Mouse (Mus musculus): ENCODE results near the gene Il11. TPM values are rescaled to one million over a fixed set of nuclear protein-coding genes. Genes with fewer than 3 reads are reported as not detected.
"Not testable (repeated sequence)": the region's sequence is repeated elsewhere in the genome, so short reads cannot be mapped to it uniquely, and the experiment has no call there.

Il11 gene
- polyA plus RNA-seq, 1 experiment from 2014 or later, result not detected

GRCm38 (mm10) chr7:4793248-4793647 is 10.6 kb upstream of the Il11 start:
- not testable (repeated sequence) for H3K9me3 ChIP-seq (replicated peaks; ENCODE audit: control insufficient read depth, low read length); H3K27me3 ChIP-seq (ENCODE audit: control insufficient read depth, insufficient read depth, low read length); H3K4me1 ChIP-seq (ENCODE audit: control insufficient read depth, insufficient read depth, low read length)
- H3K4me2 ChIP-seq, result peak overlapping the region; percentile 93
- peak overlapping the region; percentile 99 for H3K9ac ChIP-seq (ENCODE audit: low read depth, low read length)
- under 1% methylated on average over 31 of the region's 31 CpGs for WGBS (ENCODE audit: insufficient replicate concordance)
- 0 out of 2 replicates have a peak, but pooled peaks have one; percentile 12 for ATAC-seq (replicated peaks; ENCODE audit: insufficient number of reproducible peaks, low FRiP score, low TSS enrichment)
- peaks cover 14% of the 10 kb centered on the region for H3K36me3 ChIP-seq (ENCODE audit: control insufficient read depth, insufficient read depth, low read length)
- H3K4me3 ChIP-seq (ENCODE audit: low read depth, low read length), result peak overlapping the region; percentile 96
- peak overlapping the region; percentile 95 for H3K27ac ChIP-seq (ENCODE audit: low read depth, low read length)

GRCm38 (mm10) chr7:4792278-4793212 is 9.9 kb upstream of the Il11 start, which contains the start of gene Rpl28:
Rpl28 (plus strand) TSS chr7:4792874.
- H3K9me3 ChIP-seq (replicated peaks; ENCODE audit: control insufficient read depth, low read length), result no peaks in the 10 kb centered on the region
- peaks cover 6% of the 10 kb centered on the region for H3K4me1 ChIP-seq (ENCODE audit: control insufficient read depth, insufficient read depth, low read length)
- H3K9ac ChIP-seq (ENCODE audit: low read depth, low read length), result peak within 1 kb of the TSS; percentile 99
- H3K4me2 ChIP-seq, result peak within 1 kb of the TSS; percentile 93
- no peaks in the 10 kb centered on the region for H3K27me3 ChIP-seq (ENCODE audit: control insufficient read depth, insufficient read depth, low read length)
- peak within 1 kb of the TSS; percentile 95 for H3K27ac ChIP-seq (ENCODE audit: low read depth, low read length)
- H3K4me3 ChIP-seq (ENCODE audit: low read depth, low read length), result peak within 1 kb of the TSS; percentile 96
- peak; percentile 87 for ATAC-seq (replicated peaks; ENCODE audit: insufficient number of reproducible peaks, low FRiP score, low TSS enrichment)
- H3K36me3 ChIP-seq (ENCODE audit: control insufficient read depth, insufficient read depth, low read length), result peaks cover 14% of the 10 kb centered on the region
- WGBS (ENCODE audit: insufficient replicate concordance), result 1% methylated on average over 53 of the region's 54 CpGs

GRCm38 (mm10) chr7:4789436-4789935 is 6.8 kb upstream of the Il11 start, which contains the start of gene Tmem238:
Tmem238 (minus strand) TSS chr7:4789656.
- H3K4me2 ChIP-seq, result peak within 1 kb of the TSS; percentile 97
- H3K4me1 ChIP-seq (ENCODE audit: control insufficient read depth, insufficient read depth, low read length), result peaks cover 6% of the 10 kb centered on the region
- WGBS (ENCODE audit: insufficient replicate concordance), result 7% methylated on average over 31 of the region's 40 CpGs
- peaks cover 5% of the 10 kb centered on the region; the same call in 1 of the 2 replicates for H3K36me3 ChIP-seq (ENCODE audit: control insufficient read depth, insufficient read depth, low read length)
- peak within 1 kb of the TSS; percentile 30; the same call in 1 of the 2 replicates for H3K27ac ChIP-seq (ENCODE audit: low read depth, low read length)
- H3K4me3 ChIP-seq (ENCODE audit: low read depth, low read length), result peak within 1 kb of the TSS; percentile 65
- H3K9me3 ChIP-seq (replicated peaks; ENCODE audit: control insufficient read depth, low read length), result no peaks in the 10 kb centered on the region
- H3K9ac ChIP-seq (ENCODE audit: low read depth, low read length), result peak within 1 kb of the TSS; percentile 92
- no peaks in the 10 kb centered on the region; the same call in 1 of the 2 replicates for H3K27me3 ChIP-seq (ENCODE audit: control insufficient read depth, insufficient read depth, low read length)
- no peak for ATAC-seq (replicated peaks; ENCODE audit: insufficient number of reproducible peaks, low FRiP score, low TSS enrichment)

- Histone ChIP-seq H3K4me2 (peak overlapping the region; percentile 97), H3K9me3 (replicated peaks; ENCODE audit: control insufficient read depth, low read length) (no peaks in the 10 kb centered on the region), H3K9ac (ENCODE audit: low read depth, low read length) (peak overlapping the region; percentile 92), H3K27ac (ENCODE audit: low read depth, low read length) (peak overlapping the region; percentile 30; the same call in 1 of the 2 replicates), H3K4me3 (ENCODE audit: low read depth, low read length) (peak overlapping the region; percentile 65), H3K27me3 (ENCODE audit: control insufficient read depth, insufficient read depth, low read length) (peaks cover 7% of the 10 kb centered on the region; the same call in 1 of the 2 replicates), H3K4me1 (ENCODE audit: control insufficient read depth, insufficient read depth, low read length) (peaks cover 2% of the 10 kb centered on the region), H3K36me3 (ENCODE audit: control insufficient read depth, insufficient read depth, low read length) (peaks cover 2% of the 10 kb centered on the region; the same call in 1 of the 2 replicates)
- peak; percentile 60 for ATAC-seq (replicated peaks; ENCODE audit: insufficient number of reproducible peaks, low FRiP score, low TSS enrichment)
- 3% methylated on average over 51 of the region's 64 CpGs for WGBS (ENCODE audit: insufficient replicate concordance)
These were observed 6.1 kb upstream of the Il11 start for GRCm38 (mm10) chr7:4788499-4789435.

GRCm38 (mm10) chr7:4783667-4784268 is 1.1 kb upstream of the Il11 start:
- no peaks in the 10 kb centered on the region for H3K9me3 ChIP-seq (replicated peaks; ENCODE audit: control insufficient read depth, low read length)
- no peak overlapping the region for H3K27ac ChIP-seq (ENCODE audit: low read depth, low read length)
- peaks cover 22% of the 10 kb centered on the region for H3K27me3 ChIP-seq (ENCODE audit: control insufficient read depth, insufficient read depth, low read length)
- no peak overlapping the region for H3K4me3 ChIP-seq (ENCODE audit: low read depth, low read length)
- no peaks in the 10 kb centered on the region for H3K36me3 ChIP-seq (ENCODE audit: control insufficient read depth, insufficient read depth, low read length)
- no peak overlapping the region for H3K4me2 ChIP-seq
- peak; percentile 45; the same call in 1 of the 2 replicates for ATAC-seq (replicated peaks; ENCODE audit: insufficient number of reproducible peaks, low FRiP score, low TSS enrichment)
- WGBS (ENCODE audit: insufficient replicate concordance), result 64% methylated on average over 14 of the region's 14 CpGs
- H3K9ac ChIP-seq (ENCODE audit: low read depth, low read length), result no peak overlapping the region
- peaks cover 4% of the 10 kb centered on the region; the same call in 1 of the 2 replicates for H3K4me1 ChIP-seq (ENCODE audit: control insufficient read depth, insufficient read depth, low read length)

- ATAC-seq (replicated peaks; ENCODE audit: insufficient number of reproducible peaks, low FRiP score, low TSS enrichment), result no peak
- H3K4me2 ChIP-seq, result no peak overlapping the region
- no peaks in the 10 kb centered on the region for H3K9me3 ChIP-seq (replicated peaks; ENCODE audit: control insufficient read depth, low read length)
- no peak overlapping the region for H3K4me3 ChIP-seq (ENCODE audit: low read depth, low read length)
- peaks cover 9% of the 10 kb centered on the region for H3K4me1 ChIP-seq (ENCODE audit: control insufficient read depth, insufficient read depth, low read length)
- no peak overlapping the region for H3K27ac ChIP-seq (ENCODE audit: low read depth, low read length)
- no peaks in the 10 kb centered on the region for H3K36me3 ChIP-seq (ENCODE audit: control insufficient read depth, insufficient read depth, low read length)
- H3K9ac ChIP-seq (ENCODE audit: low read depth, low read length), result no peak overlapping the region
- 50% methylated on average over 3 of the region's 3 CpGs for WGBS (ENCODE audit: insufficient replicate concordance)
- H3K27me3 ChIP-seq (ENCODE audit: control insufficient read depth, insufficient read depth, low read length), result peaks cover 38% of the 10 kb centered on the region
These were observed 529 bp downstream of the Il11 start for GRCm38 (mm10) chr7:4782130-4782529.

GRCm38 (mm10) chr7:4779921-4780320 is 2.7 kb downstream of the Il11 start:
- ATAC-seq (replicated peaks; ENCODE audit: insufficient number of reproducible peaks, low FRiP score, low TSS enrichment), result no peak
- Histone ChIP-seq H3K27me3 (ENCODE audit: control insufficient read depth, insufficient read depth, low read length) (peaks cover 61% of the 10 kb centered on the region), H3K9ac (ENCODE audit: low read depth, low read length) (no peak overlapping the region), H3K36me3 (ENCODE audit: control insufficient read depth, insufficient read depth, low read length) (no peaks in the 10 kb centered on the region), H3K4me1 (ENCODE audit: control insufficient read depth, insufficient read depth, low read length) (peaks cover 12% of the 10 kb centered on the region), H3K4me3 (ENCODE audit: low read depth, low read length) (no peak overlapping the region), H3K4me2 (no peak overlapping the region), H3K9me3 (replicated peaks; ENCODE audit: control insufficient read depth, low read length) (no peaks in the 10 kb centered on the region), H3K27ac (ENCODE audit: low read depth, low read length) (no peak overlapping the region)
- WGBS (ENCODE audit: insufficient replicate concordance), result 29% methylated on average over 5 of the region's 5 CpGs
